Mouse (Mus musculus): ENCODE data around the gene Prtn3.

Prtn3 gene

GRCm38 (mm10) chr10:79855558-79856184 is 18.6 kb upstream of the Prtn3 start:
- peak; percentile 77 for DNase-seq

GRCm38 (mm10) chr10:79856280-79856679 is 18.0 kb upstream of the Prtn3 start:
- peak; percentile 50 for DNase-seq

GRCm38 (mm10) chr10:79856704-79857451 is 17.4 kb upstream of the Prtn3 start:
- peak; percentile 39 for DNase-seq

- DNase-seq = peak; percentile 68
These were observed 16.8 kb upstream of the Prtn3 start for GRCm38 (mm10) chr10:79857452-79857811.

GRCm38 (mm10) chr10:79857894-79858293 is 16.4 kb upstream of the Prtn3 start:
- DNase-seq = peak; percentile 38

- DNase-seq = peak; percentile 75
These were observed 15.7 kb upstream of the Prtn3 start for GRCm38 (mm10) chr10:79858416-79859074.

- DNase-seq = no peak
These were observed 15.2 kb upstream of the Prtn3 start for GRCm38 (mm10) chr10:79859116-79859515.

- no peak for DNase-seq
These were observed 14.0 kb upstream of the Prtn3 start for GRCm38 (mm10) chr10:79860079-79860911.

- DNase-seq = peak; percentile 78
These were observed 12.8 kb upstream of the Prtn3 start for GRCm38 (mm10) chr10:79861230-79862048.

GRCm38 (mm10) chr10:79862049-79862788 is 12.1 kb upstream of the Prtn3 start:
- no peak for DNase-seq

- no peak for DNase-seq
These were observed 11.4 kb upstream of the Prtn3 start for GRCm38 (mm10) chr10:79862925-79863324.

- no peak for DNase-seq
These were observed 9.7 kb upstream of the Prtn3 start for GRCm38 (mm10) chr10:79864351-79865188.

GRCm38 (mm10) chr10:79865189-79865601 is 9.1 kb upstream of the Prtn3 start:
- DNase-seq = peak; percentile 38

- DNase-seq = peak; percentile 58
These were observed 8.4 kb upstream of the Prtn3 start for GRCm38 (mm10) chr10:79865801-79866295.

GRCm38 (mm10) chr10:79866601-79867000 is 7.7 kb upstream of the Prtn3 start:
- DNase-seq = peak; percentile 44

GRCm38 (mm10) chr10:79871845-79872244 is 2.4 kb upstream of the Prtn3 start:
- no peak for DNase-seq

- no peak for DNase-seq
These were observed 1.4 kb upstream of the Prtn3 start for GRCm38 (mm10) chr10:79872862-79873261.

GRCm38 (mm10) chr10:79873313-79873712 is 963 bp upstream of the Prtn3 start:
- DNase-seq = no peak

- no peak for DNase-seq
These were observed 474 bp upstream of the Prtn3 start for GRCm38 (mm10) chr10:79873715-79874289.

- no peak for DNase-seq
These were observed 2.9 kb downstream of the Prtn3 start for GRCm38 (mm10) chr10:79877174-79877573.

Data from cerebellum, adult 9-10 months (tissue).